15 mouse cellular contexts compared by ENCODE assay signal in the genomic region with DNA sequence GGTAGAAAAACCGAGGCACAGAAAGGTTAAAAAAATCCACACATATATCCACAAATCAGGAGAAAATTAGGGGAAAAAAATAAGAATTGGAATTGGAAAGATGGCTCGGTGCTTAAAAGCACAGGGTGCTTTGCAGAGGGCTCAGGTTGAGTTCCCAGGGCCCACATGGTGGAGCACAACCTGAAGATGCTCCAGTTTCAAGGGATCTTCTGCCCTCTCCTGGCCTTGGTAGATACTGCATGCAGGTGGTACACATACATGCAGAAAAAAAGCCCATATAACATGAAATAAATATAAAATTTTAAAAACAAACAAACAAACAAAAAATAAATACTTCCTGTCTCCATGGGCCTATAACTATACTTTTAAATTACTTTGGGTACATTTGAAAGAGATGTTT. TPM values are rescaled to one million over a fixed set of nuclear protein-coding genes. Genes with fewer than 3 reads are reported as not detected.
A peak's percentile ranks its signal among the peaks of the same experiment; 100 is the strongest.
DNase-seq lines count a peak whose midpoint lies in the region; ATAC-seq and TF ChIP-seq lines count a peak whose summit lies in the region.
"Had no signal": no experiment of that assay in that cellular context is flagged by ENCODE, and none has a peak within 500 bp of the region (broad histone marks: within the 10 kb centered on the region; RNA-seq: fewer than 3 reads in every experiment).

No protein-coding gene starts in this region.

- dilution Hi-C loops in CH12.LX (cut with MboI; ENCODE audit: extremely low pct_ligation_motif_present, extremely low pct_unique_long_range_greater_than_20kb, low sequenced_read_pairs) = no loop called here

- H3K4me2 ChIP-seq in CH12.LX (ENCODE audit: insufficient read depth, low read depth, poor library complexity, severe bottlenecking) = no peak overlapping the region
- H3K4me2 ChIP-seq in liver, postnatal 0 days (ENCODE audit: low read depth, low read length) = no peak overlapping the region
- H3K4me2 ChIP-seq in kidney, embryonic 14.5 days (replicated peaks; ENCODE audit: low read depth, low read length) = no peak overlapping the region
- H3K4me2 ChIP-seq: forebrain, embryonic 13.5 days; hindbrain, embryonic 14.5 days; limb, embryonic 13.5 days had no signal

- no peak for TF ChIP-seq POLR2A in CH12.LX (IDR thresholded peaks at IDR 0.05; ENCODE audit: low read depth, low read length)
- no peak for TF ChIP-seq POLR2A in MEL (IDR thresholded peaks at IDR 0.05; ENCODE audit: control insufficient read depth in 1 of 2, insufficient read depth in 1 of 2, low read depth in 1 of 2, low read length in 2 of 2, poor library complexity in 1 of 2)

- H3K4me1 ChIP-seq in CH12.LX (ENCODE audit: control insufficient read depth in 1 of 2, insufficient read depth in 2 of 2) (peaks cover 0 to under 1% of the 10 kb centered on the region in 2 experiments; a peak in 1 of 4 replicates), MEL (ENCODE audit: control insufficient read depth in 1 of 2, insufficient read depth in 2 of 2, low read length in 2 of 2) (peaks cover 0 to 4% of the 10 kb centered on the region in 2 experiments; a peak in 1 of 4 replicates)
- H3K4me1 ChIP-seq in liver, postnatal 0 days (ENCODE audit: insufficient read depth) = no peaks in the 10 kb centered on the region
- no peaks in the 10 kb centered on the region for H3K4me1 ChIP-seq in kidney, embryonic 14.5 days (ENCODE audit: control insufficient read depth, insufficient read depth, low read length)
- H3K4me1 ChIP-seq: forebrain, embryonic 13.5 days; limb, embryonic 13.5 days had no signal

- H3K4me3 ChIP-seq in left cerebral cortex, adult 2 months = no peak overlapping the region
- no peak overlapping the region for H3K4me3 ChIP-seq in CH12.LX (replicated peaks in 1 of 3; ENCODE audit: low read depth in 2 of 3, low read length in 2 of 3, poor library complexity in 1 of 3)
- no peak overlapping the region for H3K4me3 ChIP-seq in MEL (ENCODE audit: control insufficient read depth in 1 of 2, insufficient read depth in 1 of 2, low read depth in 2 of 2, low read length in 2 of 2)
- H3K4me3 ChIP-seq in liver, postnatal 0 days (ENCODE audit: low read depth, low read length) = no peak overlapping the region
- H3K4me3 ChIP-seq in kidney, embryonic 14.5 days (ENCODE audit: low read length) = no peak overlapping the region
- H3K4me3 ChIP-seq: forebrain, embryonic 13.5 days; limb, embryonic 13.5 days had no signal

- H3K9ac ChIP-seq in CH12.LX (ENCODE audit: insufficient read depth, low read depth) (no peak overlapping the region), MEL (ENCODE audit: control insufficient read depth, low read depth, low read length, poor library complexity, severe bottlenecking) (no peak overlapping the region)
- no peak overlapping the region for H3K9ac ChIP-seq in liver, postnatal 0 days (replicated peaks)
- no peak overlapping the region for H3K9ac ChIP-seq in kidney, embryonic 14.5 days (ENCODE audit: low read depth, low read length)
- H3K9ac ChIP-seq: forebrain, embryonic 13.5 days; hindbrain, embryonic 14.5 days; limb, embryonic 13.5 days had no signal

- H3K27ac ChIP-seq in left cerebral cortex, adult 2 months = no peak overlapping the region
- H3K27ac ChIP-seq in CH12.LX (ENCODE audit: insufficient read depth, low read depth) (no peak overlapping the region), MEL (ENCODE audit: control insufficient read depth, low read depth, low read length) (no peak overlapping the region)
- H3K27ac ChIP-seq in liver, postnatal 0 days (ENCODE audit: low read depth) = no peak overlapping the region
- H3K27ac ChIP-seq in kidney, embryonic 14.5 days (ENCODE audit: low read depth, low read length) = no peak overlapping the region
- H3K27ac ChIP-seq: forebrain, embryonic 13.5 days; hindbrain, embryonic 14.5 days; limb, embryonic 13.5 days had no signal

- WGBS in liver, postnatal 0 days (ENCODE audit: insufficient replicate concordance) = 95% methylated on average over 2 of the region's 2 CpGs
- 95% methylated on average over 2 of the region's 2 CpGs for WGBS in kidney, embryonic 14.5 days

- peaks cover 3% of the 10 kb centered on the region for H3K9me3 ChIP-seq in CH12.LX (replicated peaks; ENCODE audit: low read length)
- no peaks in the 10 kb centered on the region for H3K9me3 ChIP-seq in MEL (replicated peaks; ENCODE audit: insufficient read depth, low read length)
- H3K9me3 ChIP-seq in liver, postnatal 0 days (ENCODE audit: low read length) = no peaks in the 10 kb centered on the region; the same call in 1 of the 2 replicates
- H3K9me3 ChIP-seq in kidney, embryonic 14.5 days (ENCODE audit: control insufficient read depth, low read length) = no peaks in the 10 kb centered on the region; the same call in 1 of the 2 replicates
- H3K9me3 ChIP-seq: forebrain, embryonic 13.5 days; limb, embryonic 13.5 days had no signal

- TF ChIP-seq EP300 in CH12.LX (IDR thresholded peaks at IDR 0.05; ENCODE audit: low read length) (no peak), MEL (IDR thresholded peaks at IDR 0.05; ENCODE audit: low read depth in 1 of 2, low read length in 2 of 2) (no peak)
- no peak for TF ChIP-seq EP300 in liver, postnatal 0 days (IDR thresholded peaks at IDR 0.05; ENCODE audit: low read depth)

- no peaks in the 10 kb centered on the region for H3K27me3 ChIP-seq in CH12.LX (replicated peaks)
- H3K27me3 ChIP-seq in MEL (ENCODE audit: control insufficient read depth in 1 of 2, insufficient read depth in 2 of 2, low read length in 2 of 2) = no peaks in the 10 kb centered on the region
- no peaks in the 10 kb centered on the region for H3K27me3 ChIP-seq in liver, postnatal 0 days (ENCODE audit: insufficient read depth, low read length)
- no peaks in the 10 kb centered on the region for H3K27me3 ChIP-seq in kidney, embryonic 14.5 days (ENCODE audit: control insufficient read depth, insufficient read depth, low read length)
- H3K27me3 ChIP-seq: forebrain, embryonic 13.5 days; limb, embryonic 13.5 days had no signal

- H3K36me3 ChIP-seq in CH12.LX (replicated peaks in 1 of 2; ENCODE audit: control insufficient read depth in 1 of 2, insufficient read depth in 1 of 2, low read length in 1 of 2) = peaks cover 0 to 3% of the 10 kb centered on the region in 2 experiments
- H3K36me3 ChIP-seq in MEL (ENCODE audit: control insufficient read depth in 1 of 2, insufficient read depth in 2 of 2, low read length in 2 of 2) = peaks cover 0 to 5% of the 10 kb centered on the region in 2 experiments; a peak in 2 of 4 replicates
- H3K36me3 ChIP-seq in liver, postnatal 0 days (replicated peaks; ENCODE audit: insufficient read depth, low read length) = peaks cover 4% of the 10 kb centered on the region; the same call in 1 of the 2 replicates
- no peaks in the 10 kb centered on the region for H3K36me3 ChIP-seq in kidney, embryonic 14.5 days (ENCODE audit: control insufficient read depth, insufficient read depth, low read length)

- ATAC-seq in liver, postnatal 0 days = no peak
- no peak for ATAC-seq in kidney, embryonic 14.5 days (ENCODE audit: low FRiP score, low TSS enrichment)
- ATAC-seq: forebrain, embryonic 13.5 days had no signal

- intact Hi-C loops in left cerebral cortex, adult 2 months (cut with DNase I) = no loop called here
- intact Hi-C loops in left cerebral cortex, postnatal 14 days (cut with DNase I) = no loop called here

- H3K79me2 ChIP-seq in CH12.LX (replicated peaks; ENCODE audit: control insufficient read depth, extremely low read depth, insufficient read depth, poor library complexity, severe bottlenecking) = no peaks in the 10 kb centered on the region
- no peaks in the 10 kb centered on the region for H3K79me2 ChIP-seq in MEL (ENCODE audit: control insufficient read depth, insufficient read depth, low read length, poor library complexity)

- TF ChIP-seq CTCF in left cerebral cortex, adult 2 months (IDR thresholded peaks at IDR 0.05) = peak; percentile 29
- TF ChIP-seq CTCF in CH12.LX (conservative IDR thresholded peaks at IDR 0.05 in 1 of 2, IDR thresholded peaks at IDR 0.05 in 1 of 2; ENCODE audit: low read depth in 2 of 2, low read length in 2 of 2) = peak in 1 of 2 experiments; percentile 38; a peak in 2 of 4 replicates
- peak; percentile 22 to 55 (median 33); a peak in 4 of 6 replicates for TF ChIP-seq CTCF in MEL (IDR thresholded peaks at IDR 0.05 in 2 of 3, conservative IDR thresholded peaks at IDR 0.05 in 1 of 3; ENCODE audit: control insufficient read depth in 1 of 3, insufficient read depth in 1 of 3, low read depth in 2 of 3, low read length in 3 of 3, poor library complexity in 1 of 3, severe bottlenecking in 1 of 3)
- peak; percentile 46 for TF ChIP-seq CTCF in liver, postnatal 0 days (IDR thresholded peaks at IDR 0.05; ENCODE audit: low read depth)

- no peak for DNase-seq in left cerebral cortex, adult 2 months (ENCODE audit: extremely low spot score in 1 of 2, low spot score in 2 of 2)
- no peak for DNase-seq in left cerebral cortex, postnatal 14 days (ENCODE audit: low spot score in 2 of 2)
- no peak for DNase-seq in CH12.LX (ENCODE audit: extremely low read depth)
- peak; percentile 53 for DNase-seq in MEL (ENCODE audit: low read depth, low spot score)
- no peak for DNase-seq in liver, postnatal 0 days
- no peak for DNase-seq in cerebellum, adult 18-20 months
- DNase-seq: adrenal gland, adult 8-10 months; gastrocnemius, postnatal 10 days; kidney, postnatal 14 days; lung, postnatal 36 days; right cerebral cortex, postnatal 14 days had no signal

- in situ Hi-C loops in CH12.LX (cut with MboI; ENCODE audit: low pct_ligation_motif_present, low pct_unique_long_range_greater_than_20kb, low sequenced_read_pairs) = no loop called here

- peak; percentile 36 for TF ChIP-seq RAD21 in CH12.LX (IDR thresholded peaks at IDR 0.05; ENCODE audit: low read depth, low read length)
- TF ChIP-seq RAD21 in MEL (IDR thresholded peaks at IDR 0.05; ENCODE audit: low read depth, low read length) = peak; percentile 55

RNA-seq across cellular contexts. Expression of gene Nipa2, which starts 12.2 kb away (rescaled TPM):
- total RNA-seq in left cerebral cortex, adult 2 months (2021) = 10 to 100 TPM; 47.7 to 52.3 TPM
- total RNA-seq in left cerebral cortex, postnatal 14 days (2021) = 10 to 100 TPM; 52.6 to 64.8 TPM
- 24.4 and 34.0 TPM in 2 replicates for total RNA-seq in CH12.LX (2012; rRNA removed)
- total RNA-seq in CH12.LX (2014; rRNA removed) = 50.4 and 61.4 TPM in 2 replicates
- polyA plus RNA-seq in CH12.LX (2012; ENCODE audit: insufficient read length, low read depth) = 44.0 and 45.2 TPM in 2 replicates
- 25.7 and 28.6 TPM in 2 replicates for total RNA-seq in MEL (2012; rRNA removed)
- 10 to 100 TPM in 1 of 2 experiments, not detected in 1; 26.3 TPM for polyA plus RNA-seq in MEL (2012; ENCODE audit: insufficient read depth in 1 of 2, insufficient read length in 2 of 2, low read depth in 1 of 2, low replicate concordance in 2 of 2, missing spikeins in 1 of 2)
- 22.7 and 23.9 TPM in 2 replicates for polyA plus RNA-seq in liver, postnatal 0 days (2015; fragmentation: Nextera tagmentation; extraction: Ambion mirVana)
- polyA plus RNA-seq in kidney, embryonic 14.5 days (2014; fragmentation: Nextera tagmentation; extraction: Ambion mirVana) = 39.8 and 56.1 TPM in 2 replicates

RNA-seq across cellular contexts. Expression of gene Nipa1, which starts 45.3 kb away (rescaled TPM):
- total RNA-seq in left cerebral cortex, adult 2 months (2021) = 10 to 100 TPM; 58.5 to 62.1 TPM
- total RNA-seq in left cerebral cortex, postnatal 14 days (2021) = 10 to 100 TPM; 72.0 to 73.9 TPM
- 0.25 and 0.38 TPM in 2 replicates for total RNA-seq in CH12.LX (2012; rRNA removed)
- total RNA-seq in CH12.LX (2014; rRNA removed) = 0.86 and 1.0 TPM in 2 replicates
- polyA plus RNA-seq in CH12.LX (2012; ENCODE audit: insufficient read length, low read depth) = 0.96 and 1.3 TPM in 2 replicates
- 10.4 and 14.8 TPM in 2 replicates for total RNA-seq in MEL (2012; rRNA removed)
- polyA plus RNA-seq in MEL (2012; ENCODE audit: insufficient read depth in 1 of 2, insufficient read length in 2 of 2, low read depth in 1 of 2, low replicate concordance in 2 of 2, missing spikeins in 1 of 2) = 10 to 100 TPM in 1 of 2 experiments, not detected in 1; 13.0 TPM
- polyA plus RNA-seq in liver, postnatal 0 days (2015; fragmentation: Nextera tagmentation; extraction: Ambion mirVana) = 3.8 and 4.5 TPM in 2 replicates
- 3.3 and 4.4 TPM in 2 replicates for polyA plus RNA-seq in kidney, embryonic 14.5 days (2014; fragmentation: Nextera tagmentation; extraction: Ambion mirVana)
